In genomic region chr2:35861185-35861584, GRCm38 (mm10) we compare ENCODE assay signal across 18 mouse cellular contexts.
DNase-seq lines count a peak whose midpoint lies in the region; ATAC-seq lines count a peak whose summit lies in the region.
"Had no signal": no experiment of that assay in that cellular context is flagged by ENCODE, and none has a peak within 500 bp of the region (broad histone marks: within the 10 kb centered on the region; RNA-seq: fewer than 3 reads in every experiment).

No protein-coding gene starts in this region.

- no peak for DNase-seq in heart, adult 18-20 months
- peak; percentile 45 for DNase-seq in adrenal gland, postnatal 25 days
- DNase-seq in thymus, postnatal 14 days: no peak
- DNase-seq: cerebellum, adult 18-20 months; gastrocnemius, postnatal 10 days; kidney, adult 11 months; kidney, postnatal 14 days; left cerebral cortex, postnatal 4 days; liver, embryonic 13.5 days; lung, postnatal 10 days had no signal

- no peak overlapping the region for H3K4me2 ChIP-seq in heart, embryonic 16.5 days (ENCODE audit: low read depth, low read length)
- H3K4me2 ChIP-seq: heart, embryonic 15.5 days; hindbrain, embryonic 14.5 days; liver, embryonic 13.5 days; midbrain, embryonic 11.5 days; neural tube, embryonic 12.5 days had no signal

- H3K4me1 ChIP-seq in heart, embryonic 16.5 days (ENCODE audit: control insufficient read depth, insufficient read depth, low read length): peaks cover 15% of the 10 kb centered on the region
- H3K4me1 ChIP-seq in megakaryocyte, embryonic 14.5 days: peaks cover 91% of the 10 kb centered on the region
- H3K4me1 ChIP-seq: liver, embryonic 13.5 days had no signal

- no peaks in the 10 kb centered on the region for H3K27me3 ChIP-seq in heart, embryonic 16.5 days (ENCODE audit: control insufficient read depth, insufficient read depth, low read length)
- H3K27me3 ChIP-seq in megakaryocyte, embryonic 14.5 days (replicated peaks): no peaks in the 10 kb centered on the region
- H3K27me3 ChIP-seq: heart, embryonic 15.5 days; liver, embryonic 13.5 days; neural tube, embryonic 12.5 days had no signal

- H3K9me3 ChIP-seq in heart, embryonic 16.5 days (replicated peaks; ENCODE audit: control insufficient read depth, low read length): no peaks in the 10 kb centered on the region
- H3K9me3 ChIP-seq in megakaryocyte, embryonic 14.5 days: no peaks in the 10 kb centered on the region
- H3K9me3 ChIP-seq: heart, embryonic 15.5 days; liver, embryonic 13.5 days; neural tube, embryonic 12.5 days had no signal

- no peak overlapping the region for H3K4me3 ChIP-seq in heart, embryonic 16.5 days (ENCODE audit: low read length)
- peak overlapping the region; percentile 63 for H3K4me3 ChIP-seq in megakaryocyte, embryonic 14.5 days (replicated peaks)
- H3K4me3 ChIP-seq: heart, embryonic 15.5 days; liver, embryonic 13.5 days; neural tube, embryonic 12.5 days had no signal

- H3K36me3 ChIP-seq in heart, embryonic 16.5 days (ENCODE audit: control insufficient read depth, insufficient read depth): no peaks in the 10 kb centered on the region
- H3K36me3 ChIP-seq in megakaryocyte, embryonic 14.5 days (replicated peaks; ENCODE audit: low read length): peaks cover 88% of the 10 kb centered on the region
- H3K36me3 ChIP-seq: heart, embryonic 15.5 days; liver, embryonic 13.5 days; neural tube, embryonic 12.5 days had no signal

- H3K9ac ChIP-seq in heart, embryonic 16.5 days (ENCODE audit: low read length): no peak overlapping the region
- H3K9ac ChIP-seq: heart, embryonic 15.5 days; hindbrain, embryonic 14.5 days; liver, embryonic 13.5 days; neural tube, embryonic 12.5 days had no signal

- peak; percentile 63 for ATAC-seq in heart, embryonic 16.5 days (replicated peaks; ENCODE audit: extremely low read depth, insufficient read depth, low FRiP score)
- no peak for ATAC-seq in megakaryocyte, adult 5-6 weeks (ENCODE audit: poor library complexity, severe bottlenecking)
- no peak for ATAC-seq in activated CD4-positive, CD25-positive, alpha-beta regulatory T cell, adult 4 months

- WGBS in heart, embryonic 16.5 days: 62% methylated on average over 7 of the region's 7 CpGs

- H3K27ac ChIP-seq in heart, embryonic 16.5 days (ENCODE audit: low read length): no peak overlapping the region
- H3K27ac ChIP-seq: liver, embryonic 13.5 days; neural tube, embryonic 12.5 days had no signal
